Mouse (Mus musculus): ENCODE data around the gene Pla2g5.

GRCm38 (mm10) chr4:138892655-138893054, 29.4 kb upstream of the Pla2g5 start:
- no peak for TF ChIP-seq GATA1 (IDR thresholded peaks at IDR 0.05; ENCODE audit: borderline replicate concordance, low read length)
- no peak for TF ChIP-seq FLI1 (IDR thresholded peaks at IDR 0.05; ENCODE audit: low read length)

Data from megakaryocyte, embryonic 14.5 days (primary cell).